Mouse (Mus musculus): ENCODE data around the gene Cxcl5. TPM values are rescaled to one million over a fixed set of nuclear protein-coding genes. Genes with fewer than 3 reads are reported as not detected.
"Not testable (repeated sequence)": the region's sequence is repeated elsewhere in the genome, so short reads cannot be mapped to it uniquely, and the experiment has no call there.

Gene Cxcl5
- polyA plus RNA-seq, 1 experiment from 2014 or later: 0.14 TPM

- no peak within 1 kb of the TSS for H3K9ac ChIP-seq (ENCODE audit: low read depth, low read length)
- H3K36me3 ChIP-seq (ENCODE audit: control insufficient read depth, insufficient read depth, low read length): no peaks in the 10 kb centered on the region
- no peak within 1 kb of the TSS for H3K4me2 ChIP-seq (replicated peaks; ENCODE audit: low read depth, low read length)
- H3K4me1 ChIP-seq (ENCODE audit: control insufficient read depth, insufficient read depth, low read length): peaks cover 3% of the 10 kb centered on the region; the same call in 1 of the 2 replicates
- 68% methylated on average over 5 of the region's 5 CpGs for WGBS
- H3K27me3 ChIP-seq (ENCODE audit: control insufficient read depth, insufficient read depth, low read length): no peaks in the 10 kb centered on the region
- H3K4me3 ChIP-seq (ENCODE audit: low read length): no peak within 1 kb of the TSS
- ATAC-seq (ENCODE audit: low FRiP score, low TSS enrichment): no peak
- H3K27ac ChIP-seq (ENCODE audit: low read depth, low read length): no peak within 1 kb of the TSS
- H3K9me3 ChIP-seq (ENCODE audit: control insufficient read depth, low read length): no peaks in the 10 kb centered on the region
Measured at GRCm38 (mm10) chr5:90794195-90794625, 35.0 kb downstream of the Cxcl5 start, which contains the start of gene Cxcl15. TSS of gene Cxcl15 (plus strand) at chr5:90794534.

- WGBS: 89% methylated on average over 2 of the region's 2 CpGs
Measured at GRCm38 (mm10) chr5:90795392-90795791, 36.2 kb downstream of the Cxcl5 start.

GRCm38 (mm10) chr5:90804574-90804973 lies 45.4 kb downstream of the Cxcl5 start:
- Histone ChIP-seq H3K4me1 (ENCODE audit: control insufficient read depth, insufficient read depth, low read length) (no peaks in the 10 kb centered on the region), H3K9me3 (ENCODE audit: control insufficient read depth, low read length) (no peaks in the 10 kb centered on the region), H3K9ac (ENCODE audit: low read depth, low read length) (no peak overlapping the region), H3K27me3 (ENCODE audit: control insufficient read depth, insufficient read depth, low read length) (no peaks in the 10 kb centered on the region), H3K4me2 (replicated peaks; ENCODE audit: low read depth, low read length) (no peak overlapping the region), H3K4me3 (ENCODE audit: low read length) (no peak overlapping the region), H3K27ac (ENCODE audit: low read depth, low read length) (no peak overlapping the region), H3K36me3 (ENCODE audit: control insufficient read depth, insufficient read depth, low read length) (no peaks in the 10 kb centered on the region)
- ATAC-seq (ENCODE audit: low FRiP score, low TSS enrichment): no peak

More at GRCm38 (mm10) chr5:90795392-90795791, 36.2 kb downstream of the Cxcl5 start:
- H3K36me3 ChIP-seq (ENCODE audit: control insufficient read depth, insufficient read depth, low read length); H3K4me1 ChIP-seq (ENCODE audit: control insufficient read depth, insufficient read depth, low read length); ATAC-seq (ENCODE audit: low FRiP score, low TSS enrichment); H3K4me2 ChIP-seq (replicated peaks; ENCODE audit: low read depth, low read length); H3K27ac ChIP-seq (ENCODE audit: low read depth, low read length); H3K9me3 ChIP-seq (ENCODE audit: control insufficient read depth, low read length); H3K4me3 ChIP-seq (ENCODE audit: low read length); H3K9ac ChIP-seq (ENCODE audit: low read depth, low read length); H3K27me3 ChIP-seq (ENCODE audit: control insufficient read depth, insufficient read depth, low read length): not testable (repeated sequence)

DNA sequence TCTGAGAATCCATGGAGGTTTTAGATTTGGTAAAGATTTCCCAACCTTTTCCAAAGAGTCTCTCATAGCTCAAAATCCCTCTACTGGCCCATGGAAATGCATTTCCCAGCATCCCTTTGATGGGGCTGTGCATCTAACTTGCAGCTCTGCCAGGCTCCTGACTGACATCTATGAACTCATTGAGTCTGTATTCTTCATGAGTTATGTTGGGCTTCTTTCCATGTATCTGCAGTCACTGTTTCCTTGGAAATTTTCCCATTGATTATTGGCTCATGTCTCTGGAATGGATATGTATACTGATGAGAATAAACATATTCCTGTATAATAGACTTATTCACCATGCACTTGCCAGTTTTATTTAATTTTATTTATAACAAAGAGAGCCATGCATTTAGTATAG lies 46.9 kb downstream of the Cxcl5 start:
- no peak overlapping the region for H3K9ac ChIP-seq (ENCODE audit: low read depth, low read length)
- H3K4me2 ChIP-seq (replicated peaks; ENCODE audit: low read depth, low read length): no peak overlapping the region
- H3K36me3 ChIP-seq (ENCODE audit: control insufficient read depth, insufficient read depth, low read length): no peaks in the 10 kb centered on the region
- no peak for ATAC-seq (ENCODE audit: low FRiP score, low TSS enrichment)
- no peaks in the 10 kb centered on the region for H3K27me3 ChIP-seq (ENCODE audit: control insufficient read depth, insufficient read depth, low read length)
- no peaks in the 10 kb centered on the region for H3K9me3 ChIP-seq (ENCODE audit: control insufficient read depth, low read length)
- no peak overlapping the region for H3K27ac ChIP-seq (ENCODE audit: low read depth, low read length)
- H3K4me3 ChIP-seq (ENCODE audit: low read length): no peak overlapping the region
- no peaks in the 10 kb centered on the region for H3K4me1 ChIP-seq (ENCODE audit: control insufficient read depth, insufficient read depth, low read length)

- H3K27me3 ChIP-seq (ENCODE audit: control insufficient read depth, insufficient read depth, low read length): no peaks in the 10 kb centered on the region
- no peak overlapping the region for H3K9ac ChIP-seq (ENCODE audit: low read depth, low read length)
- ATAC-seq (ENCODE audit: low FRiP score, low TSS enrichment): no peak
- no peaks in the 10 kb centered on the region for H3K36me3 ChIP-seq (ENCODE audit: control insufficient read depth, insufficient read depth, low read length)
- no peaks in the 10 kb centered on the region for H3K4me1 ChIP-seq (ENCODE audit: control insufficient read depth, insufficient read depth, low read length)
- no peak overlapping the region for H3K4me3 ChIP-seq (ENCODE audit: low read length)
- H3K4me2 ChIP-seq (replicated peaks; ENCODE audit: low read depth, low read length): no peak overlapping the region
- 74% methylated on average over 3 of the region's 3 CpGs for WGBS
- H3K27ac ChIP-seq (ENCODE audit: low read depth, low read length): no peak overlapping the region
- no peaks in the 10 kb centered on the region for H3K9me3 ChIP-seq (ENCODE audit: control insufficient read depth, low read length)
Measured at GRCm38 (mm10) chr5:90807176-90807950, 48.2 kb downstream of the Cxcl5 start.

Small RNA genes within 50 kb of the gene (microRNA-seq; reads per million reads assigned to microRNA genes)
- not detected for gene Gm24322

Other genes with a start within 250 kb of the Cxcl5 start
- gene Afm, start 240.4 kb upstream of the Cxcl5 start, polyA plus RNA-seq (2014; fragmentation: Nextera tagmentation; extraction: Ambion mirVana): 3.1 and 5.1 TPM in 2 replicates
- 0.09 TPM in 1 of 2 replicates, not detected in the other for gene 5830473C10Rik, start 198.3 kb upstream of the Cxcl5 start, polyA plus RNA-seq (2014; fragmentation: Nextera tagmentation; extraction: Ambion mirVana)
- gene Rassf6, start 118.7 kb upstream of the Cxcl5 start, polyA plus RNA-seq (2014; fragmentation: Nextera tagmentation; extraction: Ambion mirVana): 6.0 and 8.3 TPM in 2 replicates
- 1.9 and 3.4 TPM in 2 replicates for gene Ppbp, start 9.2 kb downstream of the Cxcl5 start, polyA plus RNA-seq (2014; fragmentation: Nextera tagmentation; extraction: Ambion mirVana)
- gene Pf4, start 13.1 kb downstream of the Cxcl5 start, polyA plus RNA-seq (2014; fragmentation: Nextera tagmentation; extraction: Ambion mirVana): 28.2 and 35.1 TPM in 2 replicates
- gene Cxcl3, start 26.7 kb downstream of the Cxcl5 start, polyA plus RNA-seq (2014; fragmentation: Nextera tagmentation; extraction: Ambion mirVana): not detected in 2 replicates
- not detected in 2 replicates for gene Cxcl15, start 35.2 kb downstream of the Cxcl5 start, polyA plus RNA-seq (2014; fragmentation: Nextera tagmentation; extraction: Ambion mirVana)
- 0.85 and 1.7 TPM in 2 replicates for gene Cxcl1, start 131.9 kb downstream of the Cxcl5 start, polyA plus RNA-seq (2014; fragmentation: Nextera tagmentation; extraction: Ambion mirVana)
- gene Cxcl2, start 144.5 kb downstream of the Cxcl5 start, polyA plus RNA-seq (2014; fragmentation: Nextera tagmentation; extraction: Ambion mirVana): 0.13 TPM in 1 of 2 replicates, not detected in the other
- 59.5 and 72.7 TPM in 2 replicates for gene Mthfd2l, start 171.8 kb downstream of the Cxcl5 start, polyA plus RNA-seq (2014; fragmentation: Nextera tagmentation; extraction: Ambion mirVana)

Measured in kidney, embryonic 14.5 days (tissue).